Mouse (Mus musculus) stomach, postnatal 0 days (tissue): ENCODE measurements at regions not wholly inside any gene's neighbourhood (a gene's known extent, or its start where the extent isn't known, plus 50 kb on each side); places are given as distances from the start of the nearest gene placed in this dataset.
"Not testable (repeated sequence)": the region's sequence is repeated elsewhere in the genome, so short reads cannot be mapped to it uniquely, and the experiment has no call there.

ENCODE experiments used
- CTCF ChIP-seq: IDR thresholded peaks from 2 replicates; pipeline ENCODE4 v1.5.1; 2016; ENCODE audit warnings: antibody characterized with exemption, low read depth, mild to moderate bottlenecking, moderate library complexity
- EP300 ChIP-seq: optimal IDR thresholded peaks from 2 replicates; pipeline ENCODE3; 2016; ENCODE audit warnings: antibody characterized with exemption

GRCm38 (mm10) chr17:6492501-6492900 lies 62.6 kb downstream of the Dynlt1b start:
- TF ChIP-seq CTCF, EP300: not testable (repeated sequence)
